Mouse (Mus musculus) kidney, adult 2 months (tissue): ENCODE results near the gene Oit1. TPM values are rescaled to one million over a fixed set of nuclear protein-coding genes. Genes with fewer than 3 reads are reported as not detected.

Experiments
- DNase-seq: peaks from one replicate; pipeline ENCODE4 v3.0.0; 2021
- H3K27ac ChIP-seq: fragments of 200-500 bp; 2 replicates; pipeline ENCODE4 v1.5.1; 2012; ENCODE audit warnings: low read depth, low read length, control low read depth, inconsistent platforms; ENCODE audit not compliant: insufficient read depth
- H3K27me3 ChIP-seq: fragments of 200-500 bp; replicated peaks from 2 replicates; pipeline ENCODE4 v1.6.1; 2012; ENCODE audit warnings: mild to moderate bottlenecking, moderate library complexity, low read length, inconsistent platforms; ENCODE audit not compliant: control insufficient read depth, insufficient read depth
- H3K36me3 ChIP-seq: fragments of 200-500 bp; 2 replicates; pipeline ENCODE4 v1.6.1; 2012; ENCODE audit warnings: mild to moderate bottlenecking, moderate library complexity, low read length, inconsistent platforms; ENCODE audit not compliant: control insufficient read depth, insufficient read depth
- H3K4me1 ChIP-seq: fragments of 200-500 bp; 2 replicates; pipeline ENCODE4 v1.6.1; 2011; ENCODE audit warnings: low read length; ENCODE audit not compliant: control insufficient read depth, insufficient read depth
- H3K4me3 ChIP-seq: fragments of 200-500 bp; 2 replicates; pipeline ENCODE4 v1.5.1; 2011; ENCODE audit warnings: mild to moderate bottlenecking, low read depth, low read length, control low read depth; ENCODE audit not compliant: insufficient read depth
- CTCF ChIP-seq: fragments of 200-500 bp; conservative IDR thresholded peaks from 2 replicates; pipeline ENCODE4 v1.5.1; 2011; ENCODE audit warnings: low read depth, mild to moderate bottlenecking, control low read depth, low read length, moderate library complexity, mixed read lengths; ENCODE audit not compliant: insufficient read depth, insufficient read length
- POLR2A ChIP-seq: fragments of 200-500 bp; IDR thresholded peaks from one replicate; pipeline ENCODE4 v1.6.1; 2011; ENCODE audit warnings: low read depth, low read length, control low read depth
- WGBS: fragments of 180-500 bp; shearing (Covaris S2); methylation state at CpG from one replicate; pipeline ENCODE4 v1.1.7; 2018; 5-methylcytosine and 5-hydroxymethylcytosine counted together
- polyA plus RNA-seq: library from polyadenylated mRNA; depleted of rRNA; stranded (reverse); fragments of >200 nt; gene quantifications from 2 replicates; pipeline ENCODE4 v1.2.3, GENCODE M21; 2012

Gene Oit1
- polyA plus RNA-seq, 1 experiment: 1.5 TPM

DNA sequence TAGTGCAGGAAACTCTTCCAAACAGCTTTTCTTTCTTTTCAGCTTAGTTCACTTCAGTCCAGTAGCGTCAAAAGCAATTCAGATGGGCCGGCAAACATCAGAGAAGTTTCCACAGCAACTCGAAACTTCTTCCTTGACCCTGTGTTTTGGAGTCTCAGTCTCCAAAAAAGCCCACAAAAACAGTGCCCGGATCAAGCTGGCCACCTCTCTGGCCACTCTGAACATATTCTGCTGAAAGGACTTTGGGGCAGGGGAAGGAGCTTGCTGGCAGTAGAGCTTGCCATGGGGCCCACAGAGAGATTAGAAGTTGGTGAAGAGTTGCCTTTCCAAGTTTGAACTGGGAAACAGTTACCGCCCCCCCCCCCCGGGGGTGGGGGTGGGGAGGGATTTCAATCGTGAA is 64.7 kb downstream of the Oit1 start:
- TF ChIP-seq POLR2A: no peak
- TF ChIP-seq CTCF: no peak
- DNase-seq: no peak
- no peak overlapping the region for H3K4me3 ChIP-seq
- no peak overlapping the region for H3K27ac ChIP-seq
- 42% methylated on average over 7 of the region's 7 CpGs for WGBS
- H3K36me3 ChIP-seq: no peaks in the 10 kb centered on the region
- peaks cover 11% of the 10 kb centered on the region; the same call in 1 of the 2 replicates for H3K4me1 ChIP-seq
- H3K27me3 ChIP-seq: no peaks in the 10 kb centered on the region

GRCm38 (mm10) chr14:8309621-8310141 is 68.9 kb downstream of the Oit1 start:
- H3K4me3 ChIP-seq: peak overlapping the region; percentile 30; the same call in 1 of the 2 replicates
- no peaks in the 10 kb centered on the region for H3K27me3 ChIP-seq
- TF ChIP-seq POLR2A (no peak), CTCF (no peak)
- peaks cover 13% of the 10 kb centered on the region; the same call in 1 of the 2 replicates for H3K4me1 ChIP-seq
- H3K27ac ChIP-seq: peak overlapping the region; percentile 39
- H3K36me3 ChIP-seq: no peaks in the 10 kb centered on the region
- no peak for DNase-seq
- 47% methylated on average over 9 of the region's 9 CpGs for WGBS

- peaks cover 13% of the 10 kb centered on the region; the same call in 1 of the 2 replicates for H3K4me1 ChIP-seq
- H3K27ac ChIP-seq: peak overlapping the region; percentile 41; the same call in 1 of the 2 replicates
- H3K36me3 ChIP-seq: no peaks in the 10 kb centered on the region
- WGBS: 88% methylated on average over 3 of the region's 3 CpGs
- DNase-seq: peak; percentile 24
- TF ChIP-seq POLR2A: no peak
- TF ChIP-seq CTCF: peak; percentile 49
- no peak overlapping the region for H3K4me3 ChIP-seq
- H3K27me3 ChIP-seq: no peaks in the 10 kb centered on the region
These were observed 69.9 kb downstream of the Oit1 start for GRCm38 (mm10) chr14:8308650-8309049.

GRCm38 (mm10) chr14:8306884-8307283 is 71.7 kb downstream of the Oit1 start:
- DNase-seq: no peak
- Histone ChIP-seq H3K36me3 (no peaks in the 10 kb centered on the region), H3K27ac (no peak overlapping the region), H3K4me1 (peaks cover 18% of the 10 kb centered on the region), H3K4me3 (no peak overlapping the region), H3K27me3 (no peaks in the 10 kb centered on the region)
- WGBS: 71% methylated on average over 6 of the region's 6 CpGs
- TF ChIP-seq CTCF (no peak), POLR2A (no peak)

DNA sequence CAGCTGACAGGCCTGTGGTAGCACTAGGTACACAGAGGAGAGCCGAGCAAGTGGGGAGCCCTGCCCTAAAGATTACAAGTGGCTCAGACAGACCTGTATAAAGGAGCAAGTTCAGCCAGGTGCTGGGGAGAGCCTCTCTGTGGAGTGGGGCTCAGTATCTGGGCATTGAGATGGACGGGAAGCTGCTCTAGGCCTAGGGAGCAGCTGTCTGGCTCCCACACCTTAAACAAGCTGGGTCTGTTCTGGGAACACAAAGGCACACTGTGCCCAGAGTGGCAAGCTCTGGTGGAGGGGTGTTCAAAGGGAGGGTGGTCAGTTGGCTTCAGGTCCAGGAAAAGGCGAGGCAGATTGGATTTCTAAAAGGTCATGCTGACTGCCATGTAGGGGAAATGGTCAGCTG is 73.5 kb downstream of the Oit1 start:
- 60% methylated on average over 3 of the region's 3 CpGs for WGBS
- Histone ChIP-seq H3K27ac (peak overlapping the region; percentile 70), H3K27me3 (no peaks in the 10 kb centered on the region), H3K4me3 (no peak overlapping the region), H3K36me3 (no peaks in the 10 kb centered on the region), H3K4me1 (peaks cover 14% of the 10 kb centered on the region)
- TF ChIP-seq POLR2A: no peak
- no peak for TF ChIP-seq CTCF
- DNase-seq: no peak

GRCm38 (mm10) chr14:8304082-8304481 is 74.5 kb downstream of the Oit1 start:
- H3K27me3 ChIP-seq: no peaks in the 10 kb centered on the region
- H3K27ac ChIP-seq: peak overlapping the region; percentile 40; the same call in 1 of the 2 replicates
- no peak for TF ChIP-seq CTCF
- no peak for TF ChIP-seq POLR2A
- H3K36me3 ChIP-seq: no peaks in the 10 kb centered on the region
- H3K4me1 ChIP-seq: peaks cover 14% of the 10 kb centered on the region
- no peak overlapping the region for H3K4me3 ChIP-seq
- peak; percentile 64 for DNase-seq

GRCm38 (mm10) chr14:8302687-8303086 is 75.9 kb downstream of the Oit1 start:
- Histone ChIP-seq H3K27ac (peak overlapping the region; percentile 57), H3K36me3 (no peaks in the 10 kb centered on the region), H3K4me1 (peaks cover 14% of the 10 kb centered on the region), H3K27me3 (no peaks in the 10 kb centered on the region), H3K4me3 (no peak overlapping the region)
- WGBS: 26% methylated on average over 10 of the region's 10 CpGs
- DNase-seq: no peak
- no peak for TF ChIP-seq POLR2A
- TF ChIP-seq CTCF: no peak
